Mouse (Mus musculus): ENCODE data around the gene Myrf.

DNA sequence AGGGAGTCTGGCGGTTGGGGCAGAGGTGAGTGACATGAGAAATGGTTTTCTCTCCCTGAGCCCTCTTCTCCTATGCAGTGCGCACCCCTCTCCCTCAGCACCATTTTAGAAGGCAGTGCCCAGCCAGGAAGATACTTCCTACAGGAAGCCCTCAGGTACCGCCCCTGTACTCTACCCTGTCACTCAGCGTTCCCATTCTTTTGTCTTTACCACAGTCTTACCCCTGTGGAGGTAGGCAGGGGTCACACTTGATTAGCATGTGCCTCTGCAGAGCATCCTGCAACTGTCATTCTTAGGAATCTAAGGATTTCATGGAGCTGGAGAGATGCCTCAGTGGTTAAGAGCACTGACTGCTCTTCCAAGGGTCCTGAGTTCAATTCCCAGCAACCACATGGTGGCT is 17.0 kb downstream of the Myrf start:
- TF ChIP-seq POLR2A (IDR thresholded peaks at IDR 0.05; ENCODE audit: low read depth, low read length) (no peak), CTCF (IDR thresholded peaks at IDR 0.05; ENCODE audit: extremely low read depth, insufficient read length, insufficient replicate concordance, low read depth, low read length) (no peak)

Measured in small intestine, adult 2 months (tissue).